Mouse (Mus musculus): ENCODE measurements around the gene Arap1. TPM values are rescaled to one million over a fixed set of nuclear protein-coding genes. Genes with fewer than 3 reads are reported as not detected.

The Arap1 gene
- polyA plus RNA-seq, 1 experiment, result 31.5 TPM

- H3K9me3 ChIP-seq (replicated peaks; ENCODE audit: control insufficient read depth, insufficient read depth, low read length, poor library complexity, severe bottlenecking), result no peaks in the 10 kb centered on the region
- H3K4me1 ChIP-seq (ENCODE audit: control insufficient read depth, insufficient read depth, low read length), result peaks cover 3% of the 10 kb centered on the region
- no peaks in the 10 kb centered on the region for H3K36me3 ChIP-seq (ENCODE audit: control insufficient read depth, insufficient read depth, low read length, poor library complexity, severe bottlenecking)
- no peak overlapping the region for H3K4me3 ChIP-seq (ENCODE audit: low read depth, low read length)
- H3K27ac ChIP-seq (ENCODE audit: insufficient read depth, low read length), result no peak overlapping the region
- H3K27me3 ChIP-seq (ENCODE audit: control insufficient read depth, insufficient read depth, low read length, poor library complexity, severe bottlenecking), result no peaks in the 10 kb centered on the region
- TF ChIP-seq CTCF (IDR thresholded peaks at IDR 0.05; ENCODE audit: low read depth, low read length) (no peak), EP300 (IDR thresholded peaks at IDR 0.05; ENCODE audit: insufficient read depth, low read depth, low read length) (no peak), POLR2A (IDR thresholded peaks at IDR 0.05; ENCODE audit: insufficient read depth, low read length) (no peak)
- H3K9ac ChIP-seq (ENCODE audit: low read depth, poor library complexity, severe bottlenecking), result no peak overlapping the region
Measured at GRCm38 (mm10) chr7:101456318-101456717, 108.5 kb downstream of the Arap1 start.

- Histone ChIP-seq H3K27ac (ENCODE audit: insufficient read depth, low read length) (no peak overlapping the region), H3K4me3 (ENCODE audit: low read depth, low read length) (no peak overlapping the region), H3K4me1 (ENCODE audit: control insufficient read depth, insufficient read depth, low read length) (peaks cover 3% of the 10 kb centered on the region), H3K36me3 (ENCODE audit: control insufficient read depth, insufficient read depth, low read length, poor library complexity, severe bottlenecking) (no peaks in the 10 kb centered on the region), H3K9ac (ENCODE audit: low read depth, poor library complexity, severe bottlenecking) (no peak overlapping the region), H3K27me3 (ENCODE audit: control insufficient read depth, insufficient read depth, low read length, poor library complexity, severe bottlenecking) (no peaks in the 10 kb centered on the region), H3K9me3 (replicated peaks; ENCODE audit: control insufficient read depth, insufficient read depth, low read length, poor library complexity, severe bottlenecking) (no peaks in the 10 kb centered on the region)
- no peak for TF ChIP-seq EP300 (IDR thresholded peaks at IDR 0.05; ENCODE audit: insufficient read depth, low read depth, low read length)
- no peak for TF ChIP-seq CTCF (IDR thresholded peaks at IDR 0.05; ENCODE audit: low read depth, low read length)
- no peak for TF ChIP-seq POLR2A (IDR thresholded peaks at IDR 0.05; ENCODE audit: insufficient read depth, low read length)
Measured at GRCm38 (mm10) chr7:101456789-101457188, 108.9 kb downstream of the Arap1 start.

- TF ChIP-seq CTCF (IDR thresholded peaks at IDR 0.05; ENCODE audit: low read depth, low read length), result no peak
- TF ChIP-seq EP300 (IDR thresholded peaks at IDR 0.05; ENCODE audit: insufficient read depth, low read depth, low read length), result no peak
- TF ChIP-seq POLR2A (IDR thresholded peaks at IDR 0.05; ENCODE audit: insufficient read depth, low read length), result no peak
- H3K27me3 ChIP-seq (ENCODE audit: control insufficient read depth, insufficient read depth, low read length, poor library complexity, severe bottlenecking), result no peaks in the 10 kb centered on the region
- no peak overlapping the region for H3K9ac ChIP-seq (ENCODE audit: low read depth, poor library complexity, severe bottlenecking)
- no peaks in the 10 kb centered on the region for H3K9me3 ChIP-seq (replicated peaks; ENCODE audit: control insufficient read depth, insufficient read depth, low read length, poor library complexity, severe bottlenecking)
- H3K27ac ChIP-seq (ENCODE audit: insufficient read depth, low read length), result no peak overlapping the region
- no peaks in the 10 kb centered on the region for H3K36me3 ChIP-seq (ENCODE audit: control insufficient read depth, insufficient read depth, low read length, poor library complexity, severe bottlenecking)
- no peak overlapping the region for H3K4me3 ChIP-seq (ENCODE audit: low read depth, low read length)
- peaks cover 3% of the 10 kb centered on the region for H3K4me1 ChIP-seq (ENCODE audit: control insufficient read depth, insufficient read depth, low read length)
Measured at GRCm38 (mm10) chr7:101457283-101457682, 109.4 kb downstream of the Arap1 start.

GRCm38 (mm10) chr7:101457801-101458200, 109.9 kb downstream of the Arap1 start:
- no peaks in the 10 kb centered on the region for H3K27me3 ChIP-seq (ENCODE audit: control insufficient read depth, insufficient read depth, low read length, poor library complexity, severe bottlenecking)
- TF ChIP-seq EP300 (IDR thresholded peaks at IDR 0.05; ENCODE audit: insufficient read depth, low read depth, low read length) (no peak), POLR2A (IDR thresholded peaks at IDR 0.05; ENCODE audit: insufficient read depth, low read length) (no peak), CTCF (IDR thresholded peaks at IDR 0.05; ENCODE audit: low read depth, low read length) (no peak)
- H3K36me3 ChIP-seq (ENCODE audit: control insufficient read depth, insufficient read depth, low read length, poor library complexity, severe bottlenecking), result no peaks in the 10 kb centered on the region

GRCm38 (mm10) chr7:101458278-101458781, 110.5 kb downstream of the Arap1 start:
- Histone ChIP-seq H3K9me3 (replicated peaks; ENCODE audit: control insufficient read depth, insufficient read depth, low read length, poor library complexity, severe bottlenecking) (no peaks in the 10 kb centered on the region), H3K4me3 (ENCODE audit: low read depth, low read length) (no peak overlapping the region), H3K9ac (ENCODE audit: low read depth, poor library complexity, severe bottlenecking) (no peak overlapping the region), H3K4me1 (ENCODE audit: control insufficient read depth, insufficient read depth, low read length) (peaks cover 3% of the 10 kb centered on the region), H3K27ac (ENCODE audit: insufficient read depth, low read length) (no peak overlapping the region), H3K27me3 (ENCODE audit: control insufficient read depth, insufficient read depth, low read length, poor library complexity, severe bottlenecking) (no peaks in the 10 kb centered on the region), H3K36me3 (ENCODE audit: control insufficient read depth, insufficient read depth, low read length, poor library complexity, severe bottlenecking) (no peaks in the 10 kb centered on the region)
- TF ChIP-seq EP300 (IDR thresholded peaks at IDR 0.05; ENCODE audit: insufficient read depth, low read depth, low read length) (no peak), POLR2A (IDR thresholded peaks at IDR 0.05; ENCODE audit: insufficient read depth, low read length) (no peak), CTCF (IDR thresholded peaks at IDR 0.05; ENCODE audit: low read depth, low read length) (no peak)

More at GRCm38 (mm10) chr7:101457801-101458200, 109.9 kb downstream of the Arap1 start:
- Histone ChIP-seq H3K9me3 (replicated peaks; ENCODE audit: control insufficient read depth, insufficient read depth, low read length, poor library complexity, severe bottlenecking) (no peaks in the 10 kb centered on the region), H3K27ac (ENCODE audit: insufficient read depth, low read length) (no peak overlapping the region), H3K4me1 (ENCODE audit: control insufficient read depth, insufficient read depth, low read length) (peaks cover 3% of the 10 kb centered on the region), H3K9ac (ENCODE audit: low read depth, poor library complexity, severe bottlenecking) (no peak overlapping the region), H3K4me3 (ENCODE audit: low read depth, low read length) (no peak overlapping the region)

- H3K4me3 ChIP-seq (ENCODE audit: low read depth, low read length), result no peak overlapping the region
Measured at GRCm38 (mm10) chr7:101459305-101459813, 111.5 kb downstream of the Arap1 start.

More at GRCm38 (mm10) chr7:101459305-101459813, 111.5 kb downstream of the Arap1 start:
- TF ChIP-seq CTCF (IDR thresholded peaks at IDR 0.05; ENCODE audit: low read depth, low read length) (no peak), POLR2A (IDR thresholded peaks at IDR 0.05; ENCODE audit: insufficient read depth, low read length) (no peak), EP300 (IDR thresholded peaks at IDR 0.05; ENCODE audit: insufficient read depth, low read depth, low read length) (no peak)
- Histone ChIP-seq H3K4me1 (ENCODE audit: control insufficient read depth, insufficient read depth, low read length) (peaks cover 3% of the 10 kb centered on the region), H3K27ac (ENCODE audit: insufficient read depth, low read length) (no peak overlapping the region), H3K36me3 (ENCODE audit: control insufficient read depth, insufficient read depth, low read length, poor library complexity, severe bottlenecking) (no peaks in the 10 kb centered on the region), H3K9ac (ENCODE audit: low read depth, poor library complexity, severe bottlenecking) (no peak overlapping the region), H3K27me3 (ENCODE audit: control insufficient read depth, insufficient read depth, low read length, poor library complexity, severe bottlenecking) (no peaks in the 10 kb centered on the region), H3K9me3 (replicated peaks; ENCODE audit: control insufficient read depth, insufficient read depth, low read length, poor library complexity, severe bottlenecking) (no peaks in the 10 kb centered on the region)
